Mouse (Mus musculus) monocyte, adult 5-6 weeks (primary cell): ENCODE results near the gene Sept7. TPM values are rescaled to one million over a fixed set of nuclear protein-coding genes. Genes with fewer than 3 reads are reported as not detected.
A peak's percentile ranks its signal among the peaks of the same experiment; 100 is the strongest.
"Not testable (repeated sequence)": the region's sequence is repeated elsewhere in the genome, so short reads cannot be mapped to it uniquely, and the experiment has no call there.

ENCODE experiments used
- ATAC-seq: fragments of 153-309, 156-312 bp; replicated peaks from 2 replicates; pipeline ENCODE4 v1.8.0; 2017; ENCODE audit warnings: mild to moderate bottlenecking; ENCODE audit not compliant: low TSS enrichment, insufficient number of reproducible peaks, severe bottlenecking, poor library complexity, low FRiP score
- total RNA-seq: library from RNA; stranded (forward); fragments of 200-1000, 200-491, 200-594 nt; gene quantifications from 3 replicates; pipeline ENCODE4 v1.2.3, GENCODE M21; 2017

Sept7 gene
- total RNA-seq, 1 experiment from 2014 or later = 446 TPM

GRCm38 (mm10) chr9:25251611-25252282 lies 492 bp upstream of the Sept7 start:
- ATAC-seq = peak; percentile 57

GRCm38 (mm10) chr9:25252759-25253477 lies 679 bp downstream of the Sept7 start:
- ATAC-seq = peak; percentile 23; the same call in 1 of the 2 replicates

- no peak for ATAC-seq
Observed at GRCm38 (mm10) chr9:25253478-25253824, 1.2 kb downstream of the Sept7 start.

GRCm38 (mm10) chr9:25260411-25260810 lies 8.2 kb downstream of the Sept7 start:
- no peak for ATAC-seq

GRCm38 (mm10) chr9:25260979-25261378 lies 8.7 kb downstream of the Sept7 start:
- ATAC-seq = peak; percentile 75

- no peak for ATAC-seq
Observed at GRCm38 (mm10) chr9:25262087-25262486, 9.8 kb downstream of the Sept7 start.

- ATAC-seq = no peak
Observed at GRCm38 (mm10) chr9:25265795-25266194, 13.6 kb downstream of the Sept7 start.

- no peak for ATAC-seq
Observed at GRCm38 (mm10) chr9:25267133-25267532, 14.9 kb downstream of the Sept7 start.

GRCm38 (mm10) chr9:25267574-25267973 lies 15.3 kb downstream of the Sept7 start:
- ATAC-seq = no peak

- no peak for ATAC-seq
Observed at GRCm38 (mm10) chr9:25271902-25272301, 19.7 kb downstream of the Sept7 start.

- no peak for ATAC-seq
Observed at GRCm38 (mm10) chr9:25289796-25290195, 37.6 kb downstream of the Sept7 start.

- ATAC-seq = peak; percentile 83
Observed at GRCm38 (mm10) chr9:25309505-25310182, 57.4 kb downstream of the Sept7 start.

GRCm38 (mm10) chr9:25314304-25314703 lies 62.1 kb downstream of the Sept7 start:
- ATAC-seq = no peak

- ATAC-seq = no peak
Observed at GRCm38 (mm10) chr9:25317827-25318505, 65.7 kb downstream of the Sept7 start.

- ATAC-seq = not testable (repeated sequence)
Observed at GRCm38 (mm10) chr9:25319676-25320075, 67.4 kb downstream of the Sept7 start.

GRCm38 (mm10) chr9:25327727-25328370 lies 75.6 kb downstream of the Sept7 start:
- no peak for ATAC-seq

GRCm38 (mm10) chr9:25328946-25329723 lies 76.9 kb downstream of the Sept7 start:
- ATAC-seq = no peak
